Mouse (Mus musculus): Measurements from ENCODE around the gene Crip1.

- TF ChIP-seq CTCF (IDR thresholded peaks at IDR 0.05; ENCODE audit: low read depth, low read length) (no peak), GATA1 (IDR thresholded peaks at IDR 0.05; ENCODE audit: borderline replicate concordance, low read length) (no peak)
These were observed 13.5 kb upstream of the Crip1 start for GRCm38 (mm10) chr12:113132567-113132966.
